Mouse (Mus musculus) kidney, postnatal 4 days (tissue): Measurements from ENCODE around the gene Mycbpap.

Experiments
- DNase-seq, 2 experiments: peaks; one replicate each; pipeline ENCODE4 v3.0.0; 2021; ENCODE audit warnings: mixed read lengths in 2 of 2

Gene Mycbpap

GRCm38 (mm10) chr11:94475722-94476121 lies 45.8 kb downstream of the Mycbpap start:
- peak; percentile 17 to 22 for DNase-seq

DNA sequence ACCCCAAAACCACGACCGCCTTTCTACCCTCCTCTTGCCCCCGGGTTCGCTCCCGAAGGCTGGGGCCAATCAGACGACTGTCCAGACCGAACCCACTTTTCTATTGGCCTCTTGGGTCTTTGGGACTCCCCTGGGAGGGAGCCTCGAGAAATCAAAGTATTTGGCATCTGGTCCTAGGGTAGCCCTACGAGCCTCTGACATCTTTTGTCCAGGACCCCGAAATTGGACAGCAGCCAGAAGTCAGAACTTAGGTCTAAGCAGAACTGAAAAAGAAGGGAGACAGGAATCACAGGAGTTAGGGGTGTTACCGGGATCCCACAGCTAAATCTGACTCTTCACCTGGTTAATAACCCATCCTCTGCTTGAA lies 47.0 kb downstream of the Mycbpap start:
- DNase-seq = no peak

GRCm38 (mm10) chr11:94473707-94474543 lies 47.6 kb downstream of the Mycbpap start, which contains the start of gene Cacna1g:
TSS of gene Cacna1g (minus strand) at chr11:94474198.
- DNase-seq = peak; percentile 93 to 95

GRCm38 (mm10) chr11:94472916-94473706 lies 48.4 kb downstream of the Mycbpap start:
- peak; percentile 49 to 61 for DNase-seq

DNA sequence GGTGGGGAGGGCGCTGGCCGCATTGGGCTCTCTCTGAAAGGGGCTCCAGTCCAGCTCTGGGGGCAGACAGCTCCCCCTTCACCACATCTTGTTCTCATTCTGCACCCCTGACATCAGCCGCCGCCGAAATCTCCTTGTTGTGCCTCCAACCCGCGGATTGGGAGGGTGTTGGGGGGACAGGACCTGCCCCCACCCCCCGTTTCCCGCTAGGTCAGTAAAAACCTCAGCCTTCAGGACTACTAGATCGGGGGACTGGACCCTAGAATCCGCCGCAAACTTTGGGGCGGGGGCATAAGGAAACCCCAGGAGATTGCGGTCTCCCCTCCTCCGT lies 49.0 kb downstream of the Mycbpap start:
- peak; percentile 51 to 53 for DNase-seq

DNA sequence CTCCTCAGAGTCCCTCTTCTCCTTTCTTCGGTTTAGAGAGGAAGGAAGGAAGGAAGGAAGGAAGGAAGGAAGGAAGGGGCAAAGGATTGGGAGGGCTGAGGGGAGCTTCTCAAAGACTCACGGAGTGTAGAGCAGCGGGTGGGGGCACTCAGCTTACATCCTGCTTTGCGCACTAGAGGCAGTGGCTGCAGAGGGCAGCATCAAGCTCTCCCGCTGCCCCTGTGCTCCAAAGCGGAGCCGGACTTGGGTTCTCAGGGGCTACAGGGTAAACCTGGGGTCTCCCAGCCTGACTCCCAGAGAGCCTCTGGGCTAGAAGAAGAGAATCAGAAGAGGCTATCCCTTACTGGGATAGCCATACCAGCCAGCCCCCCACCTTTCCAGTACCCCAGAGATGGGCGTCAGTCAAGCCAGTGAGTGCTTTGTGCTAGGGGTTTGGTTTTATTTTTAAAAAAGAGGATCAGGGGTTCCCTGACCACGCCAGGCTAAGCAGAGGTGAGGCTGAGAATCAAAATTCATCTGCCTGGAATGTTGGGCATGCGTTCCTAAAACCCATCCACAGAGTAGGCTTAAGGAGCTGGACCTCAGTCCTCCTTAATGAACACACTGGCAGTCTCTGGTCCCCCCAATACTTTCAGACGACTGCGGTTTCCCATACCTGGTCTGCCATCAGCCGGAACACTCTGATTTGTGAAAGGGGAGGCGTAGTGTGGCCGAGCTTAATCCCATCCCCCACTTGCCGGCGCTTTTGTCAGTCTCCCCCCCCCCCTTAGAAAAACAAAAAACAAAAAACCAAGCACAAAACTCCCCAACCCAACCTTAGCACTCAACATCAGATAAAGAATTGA lies 49.6 kb downstream of the Mycbpap start:
- DNase-seq = peak; percentile 48 to 58

- DNase-seq = peak in 1 of 2 experiments; percentile 47
Observed at GRCm38 (mm10) chr11:94470391-94470790, 51.2 kb downstream of the Mycbpap start.

DNA sequence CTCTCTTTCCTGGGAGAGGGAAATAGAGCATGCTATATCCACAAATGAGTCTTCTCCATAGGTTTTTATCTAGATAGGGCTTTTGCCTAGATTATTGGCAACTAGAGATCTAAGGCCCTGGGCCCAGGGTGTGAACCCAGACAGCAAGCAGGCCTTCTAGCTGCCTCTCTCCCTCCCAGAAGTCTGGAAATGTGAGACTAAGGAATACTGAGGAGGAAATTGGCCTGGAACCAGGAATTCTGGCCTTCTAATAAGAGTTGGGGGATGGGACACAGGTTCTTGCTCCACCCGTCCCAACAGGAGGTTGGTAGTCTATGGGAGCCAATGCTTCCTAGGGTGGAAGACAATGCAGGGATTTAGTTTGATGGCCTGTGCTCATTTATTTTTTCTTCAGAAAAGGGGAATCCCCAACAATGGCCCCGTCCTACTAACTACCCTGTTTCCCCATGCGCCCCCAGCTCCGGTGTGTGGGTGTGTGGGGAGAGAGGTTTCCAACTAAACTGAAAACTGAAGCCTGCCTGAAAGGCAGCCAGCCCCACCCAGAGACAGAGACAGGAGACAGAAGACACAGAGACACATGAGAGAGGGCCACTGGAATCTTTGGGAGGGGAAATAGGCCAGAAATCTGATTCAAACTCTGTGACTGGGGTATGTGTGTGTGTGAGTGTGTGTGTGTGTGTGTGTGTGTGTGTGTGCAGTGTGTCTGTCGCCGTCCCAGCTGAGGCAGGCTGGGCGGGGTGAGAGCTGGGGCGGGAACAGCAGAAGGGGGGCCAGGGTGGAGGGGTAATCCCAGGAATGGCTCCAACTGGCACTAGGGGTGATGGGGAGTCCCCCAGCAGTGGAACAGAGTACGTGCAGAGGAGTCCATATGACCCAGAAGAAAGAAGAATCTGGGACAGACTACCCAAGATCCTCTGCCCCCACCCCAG lies 52.1 kb downstream of the Mycbpap start:
- DNase-seq = peak; percentile 44 to 53

GRCm38 (mm10) chr11:94468582-94469064 lies 52.9 kb downstream of the Mycbpap start:
- DNase-seq = peak in 1 of 2 experiments; percentile 54

- no peak for DNase-seq
Observed at GRCm38 (mm10) chr11:94466333-94466855, 55.1 kb downstream of the Mycbpap start.

- no peak for DNase-seq
Observed at GRCm38 (mm10) chr11:94464170-94464569, 57.4 kb downstream of the Mycbpap start.

DNA sequence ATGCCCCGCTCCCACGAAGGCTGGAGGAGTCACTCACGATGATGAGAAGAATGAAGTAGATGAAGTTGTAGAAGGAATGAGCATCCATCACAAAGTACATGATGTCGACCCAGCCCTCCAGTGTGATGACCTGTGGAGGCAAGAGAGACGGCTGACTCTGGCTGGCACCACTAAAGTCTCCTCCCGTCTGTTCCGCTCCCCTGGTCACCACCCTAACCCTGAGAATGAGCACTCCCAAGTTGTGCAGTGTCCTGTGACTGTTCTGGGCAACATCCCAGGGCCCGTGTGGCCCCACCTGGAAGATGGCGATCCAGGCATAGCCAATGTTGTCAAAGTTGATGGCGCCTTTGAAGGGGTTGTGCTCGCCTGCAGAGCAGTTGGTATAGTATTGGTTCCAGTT lies 59.7 kb downstream of the Mycbpap start:
- peak; percentile 39 to 55 for DNase-seq

DNA sequence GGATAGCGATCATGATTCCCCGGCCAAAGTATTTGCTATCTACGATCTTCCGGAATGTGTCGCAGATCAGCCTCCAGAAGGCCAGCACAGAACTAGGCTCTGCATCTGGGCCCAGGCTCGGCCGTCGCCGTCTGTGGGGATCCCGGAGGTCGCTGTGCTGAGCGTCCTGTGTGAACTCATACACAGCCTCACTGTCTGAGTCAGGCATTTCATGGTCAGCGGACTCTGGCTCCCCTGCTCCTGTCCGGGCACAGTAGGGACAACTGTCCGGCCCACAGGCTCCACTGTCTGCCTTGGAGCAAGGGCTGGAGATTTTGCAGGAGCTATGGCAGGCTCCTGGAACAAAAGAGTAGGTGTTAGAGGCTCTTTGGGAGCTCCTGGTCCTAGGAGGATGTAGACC lies 64.5 kb downstream of the Mycbpap start:
- DNase-seq = no peak

GRCm38 (mm10) chr11:94456347-94456746 lies 65.2 kb downstream of the Mycbpap start:
- no peak for DNase-seq

GRCm38 (mm10) chr11:94455161-94455820 lies 66.3 kb downstream of the Mycbpap start:
- no peak for DNase-seq

GRCm38 (mm10) chr11:94454756-94455155 lies 66.8 kb downstream of the Mycbpap start:
- DNase-seq = no peak
